Mouse (Mus musculus) lung, embryonic 15.5 days (tissue): ENCODE results near the gene Gnai3. TPM values are rescaled to one million over a fixed set of nuclear protein-coding genes. Genes with fewer than 3 reads are reported as not detected.

Experiments
- ATAC-seq: fragments of 200-750 bp; cut with Nextera tagmentation; 2 replicates; pipeline ENCODE4 v1.8.0; 2017; ENCODE audit warnings: moderate number of reproducible peaks, borderline replicate concordance; ENCODE audit not compliant: low FRiP score, low TSS enrichment; ENCODE audit errors: extremely low read depth
- H3K27ac ChIP-seq: fragments of 300-500 bp; sonication (generic); 2 replicates; pipeline ENCODE4 v1.5.1; 2015; ENCODE audit warnings: moderate library complexity, mild to moderate bottlenecking, inconsistent platforms
- H3K27me3 ChIP-seq: fragments of 300-500 bp; sonication (generic); 2 replicates; pipeline ENCODE4 v1.6.1; 2015; ENCODE audit warnings: inconsistent platforms
- H3K36me3 ChIP-seq: fragments of 300-500 bp; sonication (generic); 2 replicates; pipeline ENCODE4 v1.6.1; 2015; ENCODE audit warnings: inconsistent platforms
- H3K4me1 ChIP-seq: fragments of 300-500 bp; sonication (generic); 2 replicates; pipeline ENCODE4 v1.6.1; 2015; ENCODE audit warnings: inconsistent platforms
- H3K4me2 ChIP-seq: fragments of 300-500 bp; sonication (generic); 2 replicates; pipeline ENCODE4 v1.6.1; 2015; ENCODE audit warnings: inconsistent platforms, mild to moderate bottlenecking, moderate library complexity
- H3K4me3 ChIP-seq: fragments of 300-500 bp; sonication (generic); 2 replicates; pipeline ENCODE4 v1.5.1; 2015; ENCODE audit warnings: mild to moderate bottlenecking, inconsistent platforms
- H3K9ac ChIP-seq: fragments of 300-500 bp; sonication (generic); 2 replicates; pipeline ENCODE4 v1.6.1; 2015; ENCODE audit warnings: inconsistent platforms
- H3K9me3 ChIP-seq: fragments of 300-500 bp; sonication (generic); 2 replicates; pipeline ENCODE4 v1.6.1; 2016; ENCODE audit warnings: inconsistent platforms
- WGBS: fragments of 180-500 bp; shearing (Covaris S2); methylation state at CpG from one replicate; pipeline ENCODE4 v1.1.7; 2015; 5-methylcytosine and 5-hydroxymethylcytosine counted together
- polyA plus RNA-seq: library from polyadenylated mRNA; unstranded; fragments of >200 nt; fragmentation: Nextera tagmentation; extraction: Ambion mirVana; gene quantifications from 2 replicates; pipeline ENCODE4 v1.2.1, GENCODE M21; 2015

Gene Gnai3
- polyA plus RNA-seq, 1 experiment from 2014 or later = 162 TPM

GRCm38 (mm10) chr3:108070295-108071293, 75.4 kb downstream of the Gnai3 start:
- WGBS = 62% methylated on average over 10 of the region's 10 CpGs

GRCm38 (mm10) chr3:108069231-108069870, 76.6 kb downstream of the Gnai3 start:
- 61% methylated on average over 13 of the region's 13 CpGs for WGBS
- H3K27ac ChIP-seq = no peak overlapping the region
- H3K36me3 ChIP-seq = peaks cover 3% of the 10 kb centered on the region; the same call in 1 of the 2 replicates
- no peak overlapping the region for H3K4me3 ChIP-seq
- H3K9ac ChIP-seq = no peak overlapping the region
- no peak overlapping the region for H3K4me2 ChIP-seq
- H3K27me3 ChIP-seq = no peaks in the 10 kb centered on the region
- no peaks in the 10 kb centered on the region for H3K4me1 ChIP-seq
- no peak for ATAC-seq
- no peaks in the 10 kb centered on the region for H3K9me3 ChIP-seq

More at GRCm38 (mm10) chr3:108070295-108071293, 75.4 kb downstream of the Gnai3 start:
- Histone ChIP-seq H3K9ac (no peak overlapping the region), H3K4me3 (no peak overlapping the region), H3K36me3 (peaks cover 15% of the 10 kb centered on the region), H3K4me2 (no peak overlapping the region), H3K27me3 (no peaks in the 10 kb centered on the region), H3K9me3 (no peaks in the 10 kb centered on the region), H3K27ac (no peak overlapping the region), H3K4me1 (no peaks in the 10 kb centered on the region)
- ATAC-seq = no peak

GRCm38 (mm10) chr3:108068826-108069225, 77.1 kb downstream of the Gnai3 start:
- Histone ChIP-seq H3K4me2 (no peak overlapping the region), H3K27me3 (no peaks in the 10 kb centered on the region), H3K4me3 (no peak overlapping the region), H3K9me3 (no peaks in the 10 kb centered on the region), H3K4me1 (no peaks in the 10 kb centered on the region), H3K36me3 (no peaks in the 10 kb centered on the region), H3K27ac (no peak overlapping the region), H3K9ac (no peak overlapping the region)
- 18% methylated on average over 1 of the region's 1 CpGs for WGBS
- no peak for ATAC-seq

- no peaks in the 10 kb centered on the region for H3K9me3 ChIP-seq
- no peak overlapping the region for H3K27ac ChIP-seq
- 37% methylated on average over 6 of the region's 6 CpGs for WGBS
- no peak for ATAC-seq
- no peaks in the 10 kb centered on the region for H3K4me1 ChIP-seq
- no peaks in the 10 kb centered on the region for H3K36me3 ChIP-seq
- no peaks in the 10 kb centered on the region for H3K27me3 ChIP-seq
- no peak overlapping the region for H3K4me3 ChIP-seq
- H3K9ac ChIP-seq = no peak overlapping the region
- no peak overlapping the region for H3K4me2 ChIP-seq
Measured at GRCm38 (mm10) chr3:108067370-108067934, 78.5 kb downstream of the Gnai3 start.

GRCm38 (mm10) chr3:108065551-108065950, 80.4 kb downstream of the Gnai3 start:
- no peaks in the 10 kb centered on the region for H3K27me3 ChIP-seq
- H3K9me3 ChIP-seq = no peaks in the 10 kb centered on the region
- H3K9ac ChIP-seq = no peak overlapping the region
- 72% methylated on average over 9 of the region's 9 CpGs for WGBS
- H3K4me3 ChIP-seq = no peak overlapping the region
- no peak overlapping the region for H3K4me2 ChIP-seq
- no peak overlapping the region for H3K27ac ChIP-seq
- ATAC-seq = no peak
- H3K4me1 ChIP-seq = no peaks in the 10 kb centered on the region
- no peaks in the 10 kb centered on the region for H3K36me3 ChIP-seq

GRCm38 (mm10) chr3:108064672-108065071, 81.3 kb downstream of the Gnai3 start:
- Histone ChIP-seq H3K27ac (no peak overlapping the region), H3K36me3 (no peaks in the 10 kb centered on the region), H3K9ac (no peak overlapping the region), H3K4me2 (no peak overlapping the region), H3K4me1 (no peaks in the 10 kb centered on the region), H3K27me3 (no peaks in the 10 kb centered on the region), H3K4me3 (no peak overlapping the region), H3K9me3 (no peaks in the 10 kb centered on the region)
- WGBS = 66% methylated on average over 4 of the region's 4 CpGs
- ATAC-seq = no peak; the same call in 1 of the 2 replicates

- Histone ChIP-seq H3K36me3 (no peaks in the 10 kb centered on the region), H3K4me1 (no peaks in the 10 kb centered on the region), H3K9me3 (no peaks in the 10 kb centered on the region), H3K9ac (no peak overlapping the region), H3K27me3 (no peaks in the 10 kb centered on the region), H3K27ac (no peak overlapping the region), H3K4me3 (no peak overlapping the region), H3K4me2 (no peak overlapping the region)
- ATAC-seq = no peak
- WGBS = 76% methylated on average over 8 of the region's 8 CpGs
Measured at GRCm38 (mm10) chr3:108062648-108063047, 83.3 kb downstream of the Gnai3 start.

- Histone ChIP-seq H3K27ac (no peak overlapping the region), H3K9ac (no peak overlapping the region), H3K4me1 (no peaks in the 10 kb centered on the region), H3K27me3 (no peaks in the 10 kb centered on the region), H3K36me3 (no peaks in the 10 kb centered on the region), H3K4me3 (no peak overlapping the region), H3K4me2 (peak overlapping the region; percentile 36; the same call in 1 of the 2 replicates), H3K9me3 (no peaks in the 10 kb centered on the region)
- 10% methylated on average over 7 of the region's 7 CpGs for WGBS
- no peak for ATAC-seq
Measured at GRCm38 (mm10) chr3:108061420-108061819, 84.5 kb downstream of the Gnai3 start.

Other genes with a start within 250 kb of the Gnai3 start
- gene Gstm7, start 214.3 kb downstream of the Gnai3 start, polyA plus RNA-seq = 12.2 and 12.7 TPM in 2 replicates
- 3.2 and 4.9 TPM in 2 replicates for gene Gstm6, start 202.4 kb downstream of the Gnai3 start, polyA plus RNA-seq
- 0.13 and 0.22 TPM in 2 replicates for gene Gstm3, start 176.9 kb downstream of the Gnai3 start, polyA plus RNA-seq
- 138 and 145 TPM in 2 replicates for gene Gstm2, start 159.7 kb downstream of the Gnai3 start, polyA plus RNA-seq
- gene Gstm1, start 128.2 kb downstream of the Gnai3 start, polyA plus RNA-seq = 62.7 and 66.4 TPM in 2 replicates
- gene Gstm4, start 101.3 kb downstream of the Gnai3 start, polyA plus RNA-seq = 16.7 TPM in 2 replicates
- 38.1 and 38.4 TPM in 2 replicates for gene Ampd2, start 59.5 kb downstream of the Gnai3 start, polyA plus RNA-seq
- gene Gnat2, start 53.4 kb downstream of the Gnai3 start, polyA plus RNA-seq = 0.48 and 0.96 TPM in 2 replicates
- gene Gpr61, start 8.7 kb upstream of the Gnai3 start, polyA plus RNA-seq = 0.07 TPM in 1 of 2 replicates, not detected in the other
- gene Amigo1, start 40.2 kb upstream of the Gnai3 start, polyA plus RNA-seq = 2.0 and 3.0 TPM in 2 replicates
- 2.6 and 3.4 TPM in 2 replicates for gene Cyb561d1, start 55.1 kb upstream of the Gnai3 start, polyA plus RNA-seq
- gene Atxn7l2, start 64.8 kb upstream of the Gnai3 start, polyA plus RNA-seq = 14.5 TPM in 2 replicates
- gene Sypl2, start 80.5 kb upstream of the Gnai3 start, polyA plus RNA-seq = 0.42 and 0.54 TPM in 2 replicates
- gene Psma5, start 110.8 kb upstream of the Gnai3 start, polyA plus RNA-seq = 289 and 312 TPM in 2 replicates
- 24.8 and 28.0 TPM in 2 replicates for gene Sort1, start 137.9 kb upstream of the Gnai3 start, polyA plus RNA-seq
- 2.8 and 9.3 TPM in 2 replicates for gene Mybphl, start 218.8 kb upstream of the Gnai3 start, polyA plus RNA-seq
- gene Psrc1, start 237.7 kb upstream of the Gnai3 start, polyA plus RNA-seq = 79.8 and 81.5 TPM in 2 replicates